Mouse (Mus musculus) heart, postnatal 10 days (tissue): Measurements from ENCODE around the gene Foxo1. TPM values are rescaled to one million over a fixed set of nuclear protein-coding genes. Genes with fewer than 3 reads are reported as not detected.

Source experiments
- DNase-seq, 2 experiments: peaks; one replicate each; pipeline ENCODE4 v3.0.0; 2021
- intact Hi-C: fragments of 180-260 bp; cut with DNase I; formaldehyde crosslinking; loops from one replicate; pipeline ENCODE4 v1.15.1; 2025
- total RNA-seq, 2 experiments: library from RNA; stranded (reverse); gene quantifications; 2 replicates each; pipeline ENCODE4 v1.2.3; 2021

The Foxo1 gene
- total RNA-seq, 2 experiments from 2014 or later, result 16.7 to 17.1 TPM

DNA sequence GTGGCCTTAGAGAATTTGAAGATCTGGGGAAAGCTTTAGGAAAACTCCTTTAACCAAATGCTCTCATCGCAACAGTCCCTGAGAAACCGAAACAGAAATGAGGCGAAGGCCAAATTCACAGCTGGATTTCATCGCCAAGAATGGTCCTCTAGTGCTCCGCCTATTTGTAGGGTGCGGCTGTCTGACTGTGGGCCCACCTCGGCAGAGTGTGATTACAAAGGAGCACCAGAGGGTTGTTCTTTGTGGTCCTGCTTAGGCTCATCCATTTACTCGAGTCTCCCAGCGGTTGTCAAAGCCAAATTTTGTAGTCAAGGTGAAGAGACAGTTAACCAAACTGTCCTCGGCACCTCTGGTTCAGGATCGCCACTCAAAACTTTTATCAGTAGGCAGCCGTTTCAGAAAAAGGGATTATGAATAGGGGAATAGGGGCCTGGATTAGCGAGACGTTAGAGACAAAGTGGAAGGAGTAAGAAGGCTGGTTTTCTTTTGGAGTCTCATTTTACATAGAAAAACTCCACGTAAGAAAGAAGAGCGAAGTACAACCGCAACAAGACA lies 1.5 kb upstream of the Foxo1 start:
- DNase-seq, result peak; percentile 70 to 74
- intact Hi-C loops, result loop anchor here (5.0 kb wide), 3 partner anchors 76 to 376 kb away; no protein-coding TSS in a partner anchor

DNA sequence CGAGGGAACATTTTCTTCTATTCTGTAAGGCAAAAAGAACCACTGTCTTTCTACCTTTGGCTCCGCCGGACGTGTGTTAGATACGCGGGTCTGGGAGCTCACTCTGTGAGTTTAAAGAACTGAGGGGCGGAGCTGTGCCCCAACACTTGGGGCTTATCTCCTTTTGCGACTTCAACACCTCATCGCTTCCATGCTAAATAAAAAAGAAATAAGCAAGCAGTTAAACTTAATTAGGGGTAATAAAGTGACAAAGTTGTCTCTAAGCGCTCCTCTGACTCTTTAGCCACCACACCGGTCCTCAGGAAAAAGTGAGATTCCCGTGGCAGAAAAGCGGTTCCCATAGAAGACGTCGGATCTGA lies 864 bp upstream of the Foxo1 start:
- no peak for DNase-seq

DNA sequence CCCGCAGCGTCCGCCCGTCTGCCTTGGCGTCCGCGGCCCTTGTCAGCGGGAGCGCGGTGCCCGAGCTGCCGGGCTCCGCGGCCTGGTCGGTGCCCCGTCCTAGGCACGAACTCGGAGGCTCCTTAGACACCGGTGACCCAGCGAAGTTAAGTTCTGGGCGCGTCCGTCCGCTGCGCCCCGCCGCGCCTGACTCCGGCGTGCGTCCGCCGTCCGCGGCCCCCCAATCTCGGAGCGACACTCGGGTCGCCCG lies 276 bp downstream of the Foxo1 start:
- intact Hi-C loops, result loop anchor here (1.0 to 5.0 kb wide), 4 partner anchors 74 to 374 kb away; no protein-coding TSS in a partner anchor
- no peak for DNase-seq

More for the DNA sequence above, 864 bp upstream of the Foxo1 start:
- intact Hi-C loops, result loop anchor here (5.0 kb wide), 3 partner anchors 75 to 375 kb away; no protein-coding TSS in a partner anchor

DNA sequence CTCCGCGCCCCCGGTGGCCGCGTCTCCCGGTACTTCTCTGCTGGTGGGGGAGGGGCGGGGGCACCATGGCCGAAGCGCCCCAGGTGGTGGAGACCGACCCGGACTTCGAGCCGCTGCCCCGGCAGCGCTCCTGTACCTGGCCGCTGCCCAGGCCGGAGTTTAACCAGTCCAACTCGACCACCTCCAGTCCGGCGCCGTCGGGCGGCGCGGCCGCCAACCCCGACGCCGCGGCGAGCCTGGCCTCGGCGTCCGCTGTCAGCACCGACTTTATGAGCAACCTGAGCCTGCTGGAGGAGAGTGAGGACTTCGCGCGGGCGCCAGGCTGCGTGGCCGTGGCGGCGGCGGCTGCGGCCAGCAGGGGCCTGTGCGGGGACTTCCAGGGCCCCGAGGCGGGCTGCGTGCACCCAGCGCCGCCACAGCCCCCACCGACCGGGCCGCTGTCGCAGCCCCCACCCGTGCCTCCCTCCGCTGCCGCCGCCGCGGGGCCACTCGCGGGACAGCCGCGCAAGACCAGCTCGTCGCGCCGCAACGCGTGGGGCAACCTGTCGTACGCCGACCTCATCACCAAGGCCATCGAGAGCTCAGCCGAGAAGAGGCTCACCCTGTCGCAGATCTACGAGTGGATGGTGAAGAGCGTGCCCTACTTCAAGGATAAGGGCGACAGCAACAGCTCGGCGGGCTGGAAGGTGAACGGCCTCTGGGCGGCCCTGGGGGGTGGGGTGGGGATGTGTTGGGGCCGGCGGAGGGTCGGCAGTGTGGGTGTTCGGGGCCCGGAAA lies 789 bp downstream of the Foxo1 start:
- peak; percentile 69 to 73 for DNase-seq
- intact Hi-C loops, result loop anchor here (1.0 to 5.0 kb wide), 4 partner anchors 73 to 373 kb away; no protein-coding TSS in a partner anchor

DNA sequence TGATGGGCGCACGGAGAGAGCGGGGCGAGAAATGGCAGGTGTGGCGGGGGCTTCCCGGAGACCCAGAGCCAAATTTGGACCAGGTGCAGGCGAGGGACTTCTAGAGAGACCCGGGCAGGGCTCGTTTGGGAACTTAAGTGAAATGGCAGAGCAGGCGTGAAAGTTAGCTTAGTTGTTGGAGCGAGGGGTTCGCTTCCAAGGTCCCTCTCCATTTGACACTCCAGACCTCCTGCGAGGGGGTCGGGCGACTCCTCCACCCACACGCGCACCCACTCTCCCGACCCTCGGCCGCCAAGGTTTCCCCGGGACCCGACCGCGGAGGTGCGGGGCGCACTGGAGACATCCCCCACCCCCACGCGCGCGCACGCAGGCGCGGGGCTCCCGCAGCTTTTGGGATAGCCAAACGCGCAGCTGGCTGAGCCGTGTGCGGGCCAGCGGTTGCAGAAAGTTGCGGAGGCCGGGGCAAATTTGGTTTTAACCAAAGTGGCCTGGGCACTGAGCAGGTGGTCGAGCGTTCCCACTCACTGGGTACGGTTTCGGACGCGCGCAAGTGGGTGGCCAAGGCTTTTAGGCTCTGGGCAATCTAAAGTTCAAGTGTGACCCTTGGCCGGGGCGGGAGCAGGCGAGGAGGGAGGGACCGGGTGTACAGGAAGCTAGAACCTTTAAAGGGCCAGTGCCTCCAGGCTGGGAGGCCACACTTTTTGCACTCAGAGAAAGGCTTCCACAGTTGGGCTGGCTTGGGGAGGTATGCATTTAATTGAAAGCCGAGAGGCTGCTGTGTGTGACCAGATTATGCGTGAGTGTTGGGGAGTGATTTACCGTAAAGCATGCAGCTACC lies 1.6 kb downstream of the Foxo1 start:
- intact Hi-C loops, result loop anchor here (5.0 kb wide), 3 partner anchors 73 to 373 kb away; no protein-coding TSS in a partner anchor
- DNase-seq, result peak; percentile 82 to 83

DNA sequence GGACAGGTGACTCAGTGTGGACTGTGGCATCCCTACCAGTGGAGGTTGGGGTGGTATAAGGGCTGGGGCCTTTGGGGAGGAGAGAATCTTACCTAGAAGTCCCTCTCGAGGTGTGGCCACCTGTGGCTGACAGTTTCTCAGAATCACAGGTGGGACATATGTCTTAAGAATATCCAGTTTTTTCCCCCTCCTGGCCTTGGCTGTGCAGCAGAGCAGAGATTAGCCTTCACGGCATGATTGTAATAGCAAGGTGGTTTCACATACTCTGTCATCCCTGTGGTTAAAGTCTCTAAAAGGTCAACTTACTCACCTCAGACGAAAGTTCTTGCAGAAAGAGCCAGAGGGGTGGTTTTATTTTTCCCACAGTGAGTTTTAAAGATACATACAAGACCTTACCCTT lies 2.4 kb downstream of the Foxo1 start:
- peak in 1 of 2 experiments; percentile 12 for DNase-seq
- intact Hi-C loops, result no loop called here

DNA sequence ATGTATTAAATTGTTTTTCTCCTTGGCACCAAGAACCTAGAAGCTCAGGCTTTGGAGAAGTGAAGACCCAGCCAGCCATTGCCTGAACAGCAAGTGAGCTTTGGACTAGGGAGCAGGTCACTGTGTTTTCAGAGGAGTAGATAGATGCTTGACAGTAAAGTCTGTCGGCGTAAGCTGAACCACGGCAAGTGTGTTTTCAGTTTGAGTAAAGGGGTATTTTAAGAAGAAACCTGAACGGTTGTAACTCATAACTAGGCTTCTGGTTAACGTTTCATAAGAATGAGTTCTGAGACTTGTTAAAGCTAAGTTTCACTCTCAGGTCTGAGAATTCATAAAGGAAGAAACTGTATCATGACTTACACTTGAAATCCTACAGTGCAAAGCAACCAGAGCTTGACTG lies 3.2 kb downstream of the Foxo1 start:
- intact Hi-C loops, result no loop called here
- DNase-seq, result no peak

DNA sequence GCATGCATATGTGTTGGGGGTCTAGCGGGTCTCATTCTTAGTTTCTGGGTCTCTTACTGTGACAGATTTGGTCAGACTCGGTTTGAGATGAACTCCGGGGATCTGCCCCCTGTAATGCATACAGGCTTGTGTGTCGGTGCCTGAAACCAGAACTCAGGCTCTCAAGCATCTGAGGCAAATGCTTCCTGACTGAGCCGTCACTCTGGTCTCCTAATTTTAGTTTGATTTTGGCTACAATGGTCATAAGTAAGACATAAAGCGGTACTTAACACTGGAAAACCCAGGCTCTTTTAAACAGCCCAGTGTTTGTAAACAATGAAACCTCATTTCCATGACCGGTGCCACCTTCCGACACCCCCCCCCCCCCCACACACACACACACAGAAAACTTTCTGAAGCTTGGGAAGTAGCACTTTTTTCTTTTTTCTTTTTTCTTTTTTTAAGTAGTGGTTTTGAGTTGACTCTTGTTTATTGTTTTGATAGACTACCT lies 4.3 kb downstream of the Foxo1 start:
- intact Hi-C loops, result no loop called here

DNA sequence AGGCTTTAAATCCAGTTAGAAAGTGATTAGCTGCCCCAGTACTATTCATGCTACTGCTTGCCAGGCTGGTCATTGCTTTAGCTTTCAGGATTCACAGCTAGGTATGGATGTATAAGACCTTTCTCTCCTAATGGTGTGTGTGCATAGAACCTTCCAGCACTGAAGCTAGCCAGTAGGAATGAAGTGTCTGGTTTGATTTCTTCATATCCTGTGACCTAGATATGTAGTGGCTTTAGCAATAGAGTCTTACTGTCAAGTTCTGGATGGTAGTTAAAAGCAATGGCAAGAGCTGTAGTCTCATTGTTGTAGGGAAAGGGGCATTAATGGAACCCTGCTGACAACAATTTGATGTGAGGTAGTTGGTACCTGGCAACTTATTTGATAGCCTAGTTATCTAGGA lies 6.3 kb downstream of the Foxo1 start:
- no peak for DNase-seq
- intact Hi-C loops, result no loop called here

More for the DNA sequence above, 4.3 kb downstream of the Foxo1 start:
- DNase-seq, result no peak

DNA sequence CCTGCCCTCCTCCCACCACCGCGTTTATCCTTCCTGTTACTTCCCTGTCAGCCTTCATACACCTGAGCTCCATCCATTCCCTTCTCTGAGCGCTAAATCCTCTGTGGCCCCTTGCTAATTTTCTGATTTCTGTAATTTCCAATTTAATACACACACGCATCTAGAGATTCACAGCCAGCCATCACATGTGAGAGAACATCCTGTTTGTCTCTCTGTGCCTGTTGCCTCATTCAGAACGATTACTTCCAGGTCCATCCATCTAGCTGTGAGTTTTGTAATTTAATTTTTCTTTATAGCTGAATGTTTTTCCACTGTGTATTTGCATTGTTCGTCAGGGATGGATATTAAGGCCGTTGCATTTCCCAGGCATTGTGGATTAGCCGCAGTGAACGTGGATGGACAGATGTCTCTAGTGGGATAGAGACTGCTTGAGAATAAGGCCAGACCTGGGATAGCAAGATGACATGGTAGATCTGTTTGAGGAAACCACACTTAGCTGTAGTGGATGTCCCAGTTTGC lies 7.0 kb downstream of the Foxo1 start:
- DNase-seq, result no peak
- intact Hi-C loops, result no loop called here

DNA sequence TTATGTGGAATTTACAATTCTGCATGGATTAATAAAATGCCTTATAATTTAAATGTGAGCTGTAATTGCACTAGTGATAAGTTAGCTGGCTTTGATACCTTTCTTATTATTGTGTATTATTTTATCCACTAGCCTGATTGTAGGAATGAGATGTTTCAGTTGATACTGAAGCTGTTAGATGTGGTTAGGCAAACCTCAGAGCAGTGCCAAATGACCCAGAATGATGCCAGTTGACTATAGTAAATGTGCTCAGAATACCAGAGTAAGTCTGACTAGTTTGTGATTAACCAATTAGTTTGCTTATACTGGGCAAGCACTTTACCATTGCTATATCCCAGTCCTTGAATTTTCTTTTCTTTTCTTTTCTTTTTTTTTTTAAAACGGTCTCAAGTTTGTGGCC lies 12.5 kb downstream of the Foxo1 start:
- intact Hi-C loops, result no loop called here
- DNase-seq, result no peak

DNA sequence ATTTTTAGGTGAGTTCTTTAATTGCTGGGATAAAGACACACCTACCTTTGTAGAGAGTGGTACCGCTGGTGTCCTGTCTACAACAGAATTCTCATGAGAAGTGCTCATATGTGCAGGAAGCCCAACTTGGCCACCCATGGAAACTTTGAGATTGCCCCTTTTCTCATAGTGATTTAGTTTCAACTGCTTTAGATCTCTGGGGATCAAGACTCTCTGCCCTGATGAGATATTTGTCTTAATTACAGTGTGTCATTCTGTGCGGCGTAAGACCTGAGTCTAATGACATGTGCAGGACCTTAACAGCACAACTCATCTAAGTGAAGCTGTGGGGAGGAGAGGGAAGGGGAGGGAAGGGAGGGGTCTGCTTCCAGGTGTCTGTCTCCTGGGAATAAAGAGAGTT lies 13.7 kb downstream of the Foxo1 start:
- intact Hi-C loops, result no loop called here
- no peak for DNase-seq

DNA sequence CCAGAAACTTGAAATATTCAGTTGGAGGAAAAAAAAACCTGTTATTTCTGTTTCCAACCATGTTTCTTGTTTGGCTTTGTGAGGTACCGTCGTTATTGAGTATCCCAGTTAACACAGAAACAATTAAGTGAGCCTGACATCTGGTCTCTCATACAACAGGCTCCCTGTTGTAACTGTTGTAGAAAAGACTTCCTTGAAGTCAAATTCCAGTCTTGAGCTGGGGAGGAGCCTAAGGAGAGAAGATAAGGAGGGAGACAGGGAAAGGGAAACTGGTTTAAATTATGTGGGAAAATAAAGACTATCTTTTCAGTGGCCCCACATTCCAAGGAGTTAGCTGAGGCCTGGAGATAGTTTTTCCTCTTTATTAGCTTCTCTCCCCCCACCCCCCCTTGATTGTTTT lies 14.2 kb downstream of the Foxo1 start:
- intact Hi-C loops, result no loop called here

DNA sequence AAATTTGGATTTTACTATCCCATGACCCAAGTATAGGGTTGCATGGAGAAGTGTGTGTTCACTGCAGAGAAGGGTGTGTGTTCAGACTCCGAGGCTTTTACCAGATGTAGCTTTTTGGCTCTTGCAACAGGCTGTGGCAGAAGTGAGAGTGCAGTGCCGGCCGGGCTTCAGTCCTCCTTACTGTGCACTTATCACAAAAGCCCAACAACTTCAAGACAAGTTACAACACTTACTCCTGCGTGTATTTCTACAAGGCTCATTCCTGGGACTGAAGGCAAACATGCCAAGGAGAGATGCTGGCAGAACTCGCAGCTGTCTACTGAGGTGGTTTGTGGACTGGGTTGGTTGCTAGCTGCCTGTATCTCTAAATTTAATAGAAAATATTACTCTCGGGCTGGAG lies 15.4 kb downstream of the Foxo1 start:
- DNase-seq, result peak in 1 of 2 experiments; percentile 26
- intact Hi-C loops, result no loop called here

More for the DNA sequence above, 14.2 kb downstream of the Foxo1 start:
- DNase-seq, result no peak

DNA sequence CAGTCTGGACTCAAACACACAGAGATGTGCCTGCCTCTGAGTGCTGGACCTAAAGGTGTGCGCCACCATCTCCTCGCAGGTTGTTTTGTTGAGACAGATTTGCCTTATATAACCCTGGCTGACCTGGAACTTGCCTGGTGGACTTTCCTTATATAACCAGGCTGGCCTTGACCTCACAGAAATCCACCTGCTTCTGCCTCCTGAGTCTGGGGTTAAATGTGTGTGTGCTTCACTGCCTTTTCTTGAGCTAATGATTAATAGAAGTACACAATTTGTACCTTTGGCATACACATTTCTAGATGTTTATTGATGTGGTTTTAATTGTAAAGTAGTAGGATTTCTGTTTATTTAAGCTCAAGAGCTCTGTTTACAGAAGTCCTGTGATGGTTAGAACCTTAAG lies 22.7 kb downstream of the Foxo1 start:
- intact Hi-C loops, result no loop called here
- no peak for DNase-seq

DNA sequence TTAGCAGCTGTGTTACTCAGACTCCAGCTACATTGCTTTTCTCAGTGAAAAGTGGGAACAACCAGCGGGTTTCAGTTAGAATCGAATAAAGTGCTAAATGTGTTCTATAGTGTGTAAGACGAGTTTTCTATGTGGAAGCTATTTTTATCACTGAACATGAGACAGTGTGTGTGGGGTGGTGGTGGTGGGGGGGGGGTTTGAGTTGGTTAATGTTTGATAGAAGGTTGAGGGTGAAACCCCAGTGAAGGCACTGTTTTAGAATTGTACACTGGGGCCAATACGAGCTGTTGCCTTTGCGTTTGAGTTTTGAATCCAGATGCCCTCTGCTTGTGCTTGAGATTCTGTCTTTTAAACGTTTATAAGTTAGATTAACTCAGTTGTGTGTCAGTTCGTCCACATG lies 24.4 kb downstream of the Foxo1 start:
- intact Hi-C loops, result no loop called here

DNA sequence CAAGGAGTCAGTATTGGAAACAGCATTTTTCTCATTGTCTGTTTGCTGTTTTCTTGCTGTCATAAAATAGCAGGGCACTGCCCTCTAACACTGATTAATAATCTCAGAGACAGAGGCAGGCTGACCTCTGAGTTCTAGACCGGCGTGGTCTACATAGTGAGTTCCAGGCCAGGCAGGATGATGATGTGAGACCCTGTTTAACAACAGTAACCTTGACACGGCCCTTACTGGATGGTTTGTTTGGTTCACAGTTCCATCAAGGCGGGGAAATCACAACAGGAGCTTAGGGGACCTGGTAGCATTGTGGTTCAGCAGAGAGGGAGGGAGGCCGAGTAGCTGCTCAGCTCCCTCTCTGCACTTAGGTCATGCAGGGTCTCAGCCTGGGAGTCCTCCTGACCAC lies 25.8 kb downstream of the Foxo1 start:
- intact Hi-C loops, result no loop called here
- no peak for DNase-seq

More for the DNA sequence above, 24.4 kb downstream of the Foxo1 start:
- DNase-seq, result no peak

DNA sequence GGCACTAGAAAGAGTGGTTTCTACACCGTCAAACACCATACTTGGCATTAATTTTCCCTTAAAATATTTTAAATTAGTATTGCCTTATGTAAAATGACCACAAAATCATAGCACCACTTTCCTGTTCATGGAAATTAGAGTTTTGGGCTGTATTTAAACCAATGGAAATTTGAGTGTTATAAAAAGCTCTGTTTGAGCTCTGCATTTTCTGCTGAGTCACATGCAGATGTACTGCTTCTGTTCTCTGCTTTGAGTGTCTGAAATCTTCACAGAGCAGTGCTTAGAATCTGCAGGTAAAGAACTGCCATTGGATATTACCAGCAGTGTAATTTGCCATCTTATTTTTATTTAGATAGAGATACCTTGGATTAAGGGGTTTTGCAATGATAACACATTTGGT lies 27.6 kb downstream of the Foxo1 start:
- intact Hi-C loops, result no loop called here
- no peak for DNase-seq

DNA sequence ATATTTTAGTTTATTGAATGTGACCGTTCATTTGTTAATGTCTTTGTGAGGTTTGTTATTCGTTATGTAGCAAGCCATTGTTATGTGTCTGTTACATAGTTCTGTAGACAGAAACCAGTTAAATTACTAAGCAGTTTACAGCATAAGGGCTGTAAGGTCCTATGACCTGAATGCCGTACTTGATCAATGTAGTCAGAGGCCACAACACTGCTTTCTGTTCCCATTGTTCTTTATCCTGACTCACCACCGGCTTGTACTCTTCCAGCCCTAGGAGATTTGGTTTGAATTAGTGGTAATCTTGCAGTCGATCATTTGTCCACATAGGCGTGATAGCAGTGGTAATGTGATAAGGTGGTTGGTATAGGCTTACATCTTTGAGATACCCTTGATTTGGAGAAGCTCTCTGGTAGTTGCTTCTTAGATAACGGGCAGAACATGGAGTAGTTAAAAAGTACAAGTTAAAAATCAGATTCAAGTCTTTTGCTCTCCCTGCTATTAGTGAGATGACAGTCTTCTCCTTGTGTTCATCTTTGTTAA lies 28.2 kb downstream of the Foxo1 start:
- DNase-seq, result no peak
- intact Hi-C loops, result no loop called here

DNA sequence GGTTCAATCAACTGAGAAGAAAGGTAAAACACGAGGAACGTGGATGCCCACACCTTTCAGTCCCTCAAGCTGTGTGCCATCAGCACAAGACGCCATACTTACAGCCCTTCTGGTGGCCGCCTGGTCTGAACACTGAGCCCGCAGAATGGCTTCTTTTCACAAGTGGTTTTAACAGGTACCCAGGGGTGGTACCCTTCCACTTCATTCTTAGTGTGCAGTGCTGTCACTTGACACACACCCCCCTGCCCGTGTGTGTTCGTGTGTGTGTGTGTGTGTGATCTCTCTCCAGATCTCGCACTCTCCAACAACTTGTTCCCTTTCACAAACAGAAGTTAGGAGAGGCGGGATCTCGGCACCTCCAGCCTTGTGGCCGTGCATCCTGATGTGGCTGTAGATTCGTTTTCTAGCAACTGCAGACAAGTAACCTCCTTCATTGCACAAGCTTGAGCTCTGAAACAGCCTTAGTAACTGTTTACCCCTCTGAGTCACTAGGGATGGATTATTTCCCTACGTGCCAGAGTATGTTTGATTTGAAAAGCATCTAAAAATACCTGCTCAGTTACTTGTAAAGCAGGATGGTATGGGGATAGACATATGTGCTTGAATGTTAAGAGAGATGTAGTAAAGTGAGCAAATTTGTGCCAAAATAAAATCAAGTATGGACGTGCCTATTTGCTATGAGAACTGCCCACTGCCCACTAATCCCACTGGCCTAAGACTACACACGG lies 29.3 kb downstream of the Foxo1 start:
- no peak for DNase-seq
- intact Hi-C loops, result no loop called here
